10 mouse cellular contexts compared by ENCODE assay signal in the genomic region with DNA sequence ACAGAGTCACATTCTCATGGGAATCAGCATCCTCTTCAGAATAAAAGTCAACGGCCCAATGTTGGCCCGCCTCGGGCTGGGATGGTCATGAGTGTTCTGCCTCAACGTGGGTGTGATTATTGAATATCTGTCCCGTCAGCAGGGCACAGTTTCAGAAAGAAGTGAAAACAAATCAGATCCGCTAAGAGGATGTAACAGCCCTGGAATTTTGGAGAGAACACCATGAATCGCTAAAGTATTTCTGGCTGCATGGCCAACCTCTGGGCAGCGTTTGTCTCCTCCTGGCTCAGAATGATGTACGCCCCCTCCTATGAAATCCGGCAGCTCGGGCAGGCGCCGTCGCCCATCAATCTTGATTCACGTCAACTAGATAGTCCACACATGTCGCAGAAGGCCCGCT.
DNase-seq lines count a peak whose midpoint lies in the region.
"Had no signal": no experiment of that assay in that cellular context is flagged by ENCODE, and none has a peak within 500 bp of the region (broad histone marks: within the 10 kb centered on the region; RNA-seq: fewer than 3 reads in every experiment).

No protein-coding gene starts in this region.

- peak; percentile 25 to 42 for DNase-seq in kidney, postnatal 4 days
- DNase-seq in kidney, adult 18-20 months = no peak
- DNase-seq in gastrocnemius, adult 8-10 months (ENCODE audit: low spot score in 2 of 2) = peak; percentile 45 to 60
- peak; percentile 51 for DNase-seq in heart, postnatal 25 days (ENCODE audit: low spot score)
- DNase-seq in skeletal muscle tissue, adult 2 months (ENCODE audit: low read depth, low spot score) = peak; percentile 85
- no peak for DNase-seq in left cerebral cortex, adult 18-20 months (ENCODE audit: low spot score in 2 of 2)
- no peak for DNase-seq in c-Kit-positive CD71-positive TER-119-positive erythroid progenitor cells, embryonic 14.5 days (ENCODE audit: low spot score)
- DNase-seq: cerebellum, postnatal 36 days; layer of hippocampus, adult 9-11 months; right cerebral cortex, postnatal 14 days had no signal

- intact Hi-C loops in heart, postnatal 25 days (cut with DNase I) = no loop called here

Comparison
In these comparisons a context has a peak if more than half of its experiments do, and no peak if none do; other contexts are left out.
1. DNase-seq: peak in kidney, postnatal 4 days (2 of 2), gastrocnemius, adult 8-10 months (2 of 2), heart, postnatal 25 days (single experiment) and skeletal muscle tissue, adult 2 months (single experiment); none in kidney, adult 18-20 months (single experiment), left cerebral cortex, adult 18-20 months (0 of 2) and c-Kit-positive CD71-positive TER-119-positive erythroid progenitor cells, embryonic 14.5 days (single experiment).